31 mouse cellular contexts compared by ENCODE assay signal in the genomic region with DNA sequence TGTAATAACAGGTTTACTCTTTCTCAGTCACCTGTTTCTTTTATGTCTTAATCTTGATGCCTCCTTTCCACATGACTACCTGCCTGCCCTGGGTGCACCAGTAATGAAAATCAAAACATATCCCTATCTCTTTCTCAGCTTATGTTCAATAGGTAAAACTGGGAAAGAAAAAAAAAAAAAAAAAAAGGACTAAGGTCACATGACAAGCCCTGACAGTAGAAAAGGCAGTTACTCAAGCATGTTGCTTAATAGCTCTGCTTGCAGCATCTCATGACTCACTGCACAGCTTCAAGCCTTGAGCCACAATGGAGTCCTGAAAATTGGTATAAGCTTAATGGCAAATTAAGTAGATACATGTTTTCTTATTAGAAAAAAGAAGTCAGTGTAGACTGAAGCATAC. TPM values are rescaled to one million over a fixed set of nuclear protein-coding genes. Genes with fewer than 3 reads are reported as not detected.
DNase-seq lines count a peak whose midpoint lies in the region; ATAC-seq and TF ChIP-seq lines count a peak whose summit lies in the region.
"Had no signal": no experiment of that assay in that cellular context is flagged by ENCODE, and none has a peak within 500 bp of the region (broad histone marks: within the 10 kb centered on the region; RNA-seq: fewer than 3 reads in every experiment).

No protein-coding gene starts in this region.

- no peak for TF ChIP-seq CTCF in midbrain, postnatal 0 days (IDR thresholded peaks at IDR 0.05)

- H3K9me3 ChIP-seq in midbrain, embryonic 14.5 days (ENCODE audit: control insufficient read depth, low read length) = no peaks in the 10 kb centered on the region
- no peaks in the 10 kb centered on the region for H3K9me3 ChIP-seq in midbrain, postnatal 0 days (ENCODE audit: low read length)
- H3K9me3 ChIP-seq in heart, embryonic 11.5 days (replicated peaks; ENCODE audit: control insufficient read depth, low read length) = no peaks in the 10 kb centered on the region
- H3K9me3 ChIP-seq: forebrain, embryonic 12.5 days; midbrain, embryonic 12.5 days; neural tube, embryonic 15.5 days; stomach, embryonic 15.5 days had no signal

- H3K4me1 ChIP-seq in midbrain, embryonic 14.5 days (ENCODE audit: control insufficient read depth, insufficient read depth, low read length) = no peaks in the 10 kb centered on the region
- no peaks in the 10 kb centered on the region for H3K4me1 ChIP-seq in midbrain, postnatal 0 days (ENCODE audit: insufficient read depth, low read length)
- no peaks in the 10 kb centered on the region for H3K4me1 ChIP-seq in heart, embryonic 11.5 days (ENCODE audit: control insufficient read depth, insufficient read depth, low read length)
- H3K4me1 ChIP-seq: forebrain, embryonic 12.5 days; midbrain, embryonic 12.5 days; neural tube, embryonic 15.5 days; stomach, embryonic 15.5 days had no signal

- no peak for ATAC-seq in midbrain, embryonic 14.5 days (ENCODE audit: low FRiP score, low TSS enrichment)
- ATAC-seq in midbrain, postnatal 0 days (ENCODE audit: low FRiP score) = no peak
- ATAC-seq in heart, embryonic 11.5 days (replicated peaks; ENCODE audit: insufficient number of reproducible peaks, low FRiP score, low TSS enrichment) = no peak

- H3K4me2 ChIP-seq in midbrain, embryonic 14.5 days (ENCODE audit: low read length) = no peak overlapping the region
- H3K4me2 ChIP-seq in midbrain, postnatal 0 days (ENCODE audit: low read depth, low read length, poor library complexity, severe bottlenecking) = no peak overlapping the region
- no peak overlapping the region for H3K4me2 ChIP-seq in heart, embryonic 11.5 days
- H3K4me2 ChIP-seq: forebrain, embryonic 12.5 days; liver, embryonic 11.5 days; midbrain, embryonic 12.5 days; neural tube, embryonic 15.5 days; stomach, embryonic 15.5 days had no signal

- H3K36me3 ChIP-seq in midbrain, embryonic 14.5 days (ENCODE audit: control insufficient read depth, insufficient read depth, low read length) = no peaks in the 10 kb centered on the region
- H3K36me3 ChIP-seq in midbrain, postnatal 0 days (ENCODE audit: insufficient read depth, low read length) = no peaks in the 10 kb centered on the region
- no peaks in the 10 kb centered on the region for H3K36me3 ChIP-seq in heart, embryonic 11.5 days (ENCODE audit: control insufficient read depth, insufficient read depth, low read length)
- H3K36me3 ChIP-seq: forebrain, embryonic 12.5 days; midbrain, embryonic 12.5 days; neural tube, embryonic 15.5 days; stomach, embryonic 15.5 days had no signal

- no peaks in the 10 kb centered on the region for H3K27me3 ChIP-seq in midbrain, embryonic 14.5 days (ENCODE audit: control insufficient read depth, insufficient read depth, low read length)
- H3K27me3 ChIP-seq in midbrain, postnatal 0 days (ENCODE audit: insufficient read depth, low read length) = no peaks in the 10 kb centered on the region
- H3K27me3 ChIP-seq in heart, embryonic 11.5 days (ENCODE audit: control insufficient read depth, insufficient read depth, low read length) = no peaks in the 10 kb centered on the region
- H3K27me3 ChIP-seq: CH12.LX; forebrain, embryonic 12.5 days; midbrain, embryonic 12.5 days; neural tube, embryonic 15.5 days; stomach, embryonic 15.5 days had no signal

- DNase-seq in midbrain, embryonic 14.5 days = peak; percentile 1
- no peak for DNase-seq in midbrain, postnatal 0 days (ENCODE audit: low spot score)
- DNase-seq in adipocyte (ENCODE audit: low spot score) = peak; percentile 82
- DNase-seq in fibroblast of lung, adult 2 months (ENCODE audit: low read depth) = peak; percentile 17
- peak; percentile 5 for DNase-seq in retina, postnatal 1 day
- no peak for DNase-seq in layer of hippocampus, postnatal 14 days (ENCODE audit: low spot score in 2 of 2)
- no peak for DNase-seq in left cerebral cortex, postnatal 25 days (ENCODE audit: low spot score in 2 of 2)
- DNase-seq: cerebellum, adult 11 months; cerebellum, postnatal 14 days; gastrocnemius, postnatal 10 days; kidney, adult 11 months; left cerebral cortex, postnatal 4 days; lung, adult 18-20 months; right cerebral cortex, postnatal 25 days; thymus, adult 18-20 months had no signal

- intact Hi-C loops in left cerebral cortex, postnatal 25 days (cut with DNase I) = no loop called here

- H3K9ac ChIP-seq in midbrain, embryonic 14.5 days (replicated peaks; ENCODE audit: low read length) = no peak overlapping the region
- H3K9ac ChIP-seq in midbrain, postnatal 0 days (replicated peaks; ENCODE audit: low read length, poor library complexity, severe bottlenecking) = no peak overlapping the region
- no peak overlapping the region for H3K9ac ChIP-seq in heart, embryonic 11.5 days (ENCODE audit: low read depth, low read length)
- H3K9ac ChIP-seq: forebrain, embryonic 12.5 days; midbrain, embryonic 12.5 days; neural tube, embryonic 15.5 days; stomach, embryonic 15.5 days had no signal

- H3K4me3 ChIP-seq in midbrain, embryonic 14.5 days (replicated peaks; ENCODE audit: low read depth, low read length) = no peak overlapping the region
- H3K4me3 ChIP-seq in midbrain, postnatal 0 days (ENCODE audit: low read depth, low read length) = no peak overlapping the region
- no peak overlapping the region for H3K4me3 ChIP-seq in heart, embryonic 11.5 days (ENCODE audit: low read depth, low read length)
- H3K4me3 ChIP-seq: forebrain, embryonic 12.5 days; midbrain, embryonic 12.5 days; neural tube, embryonic 15.5 days; stomach, embryonic 15.5 days had no signal

- H3K27ac ChIP-seq in midbrain, embryonic 14.5 days (replicated peaks; ENCODE audit: low read depth, low read length) = no peak overlapping the region
- H3K27ac ChIP-seq in midbrain, postnatal 0 days (ENCODE audit: low read depth, low read length) = no peak overlapping the region
- no peak overlapping the region for H3K27ac ChIP-seq in heart, embryonic 11.5 days (ENCODE audit: low read depth, low read length)
- H3K27ac ChIP-seq: forebrain, embryonic 12.5 days; kidney, postnatal 0 days; macrophage; midbrain, embryonic 12.5 days; neural tube, embryonic 15.5 days; stomach, embryonic 15.5 days had no signal

RNA-seq across cellular contexts. Expression of a gene that starts 24.1 kb away (rescaled TPM):
- not detected in 2 replicates for polyA plus RNA-seq in midbrain, embryonic 14.5 days (2014; fragmentation: Nextera tagmentation; extraction: Ambion mirVana)
- total RNA-seq in midbrain, postnatal 0 days (2014; rRNA removed) = not detected in 2 replicates
- polyA plus RNA-seq in midbrain, postnatal 0 days (2015; fragmentation: Nextera tagmentation; extraction: Ambion mirVana) = not detected in 2 replicates
- not detected in 2 replicates for polyA plus RNA-seq in heart, embryonic 11.5 days (2014; fragmentation: Nextera tagmentation; extraction: Ambion mirVana)
- not detected for total RNA-seq in layer of hippocampus, postnatal 14 days (2021)
- total RNA-seq in left cerebral cortex, postnatal 25 days (2021) = not detected
- total RNA-seq: CH12.LX; gastrocnemius, postnatal 10 days; heart, adult 8-10 months; layer of hippocampus, adult 18-20 months; left cerebral cortex, postnatal 4 days; MEL had no signal
- polyA plus RNA-seq: embryonic facial prominence, embryonic 14.5 days; forebrain, embryonic 12.5 days; heart, postnatal 0 days; hindbrain, embryonic 11.5 days; kidney, postnatal 0 days; liver, embryonic 11.5 days; macrophage; midbrain, embryonic 12.5 days; neural tube, embryonic 15.5 days; spleen, adult 2 months; stomach, embryonic 15.5 days had no signal

Comparison
In these comparisons a context has a peak if more than half of its experiments do, and no peak if none do; other contexts are left out.
1. DNase-seq: peak in midbrain, embryonic 14.5 days (single experiment), adipocyte (single experiment), fibroblast of lung, adult 2 months (single experiment) and retina, postnatal 1 day (single experiment); none in midbrain, postnatal 0 days (single experiment), layer of hippocampus, postnatal 14 days (0 of 2) and left cerebral cortex, postnatal 25 days (0 of 2).